Mouse (Mus musculus): ENCODE results near the gene Nup214.

Nup214 gene

DNA sequence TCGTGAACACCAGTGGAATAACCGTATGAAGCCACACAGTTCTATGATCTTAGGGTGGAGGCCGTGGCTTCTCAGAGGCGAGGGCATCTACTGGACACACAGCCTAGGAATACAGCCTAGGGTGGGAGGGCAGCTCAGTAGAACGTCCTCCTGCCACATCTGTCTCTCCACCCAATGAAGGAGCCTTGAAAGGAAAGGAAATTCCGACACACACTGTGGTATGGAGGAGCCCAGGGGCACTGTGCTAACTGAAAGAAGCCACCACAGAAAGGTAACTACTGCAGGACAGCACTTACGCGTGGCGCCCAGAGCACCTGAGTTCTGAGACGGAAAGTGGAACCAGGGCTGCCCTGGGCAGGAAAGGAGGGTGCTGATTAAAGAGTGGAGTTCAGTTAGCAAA, 96.5 kb downstream of the Nup214 start:
- WGBS = 97% methylated on average over 10 of the region's 10 CpGs

DNA sequence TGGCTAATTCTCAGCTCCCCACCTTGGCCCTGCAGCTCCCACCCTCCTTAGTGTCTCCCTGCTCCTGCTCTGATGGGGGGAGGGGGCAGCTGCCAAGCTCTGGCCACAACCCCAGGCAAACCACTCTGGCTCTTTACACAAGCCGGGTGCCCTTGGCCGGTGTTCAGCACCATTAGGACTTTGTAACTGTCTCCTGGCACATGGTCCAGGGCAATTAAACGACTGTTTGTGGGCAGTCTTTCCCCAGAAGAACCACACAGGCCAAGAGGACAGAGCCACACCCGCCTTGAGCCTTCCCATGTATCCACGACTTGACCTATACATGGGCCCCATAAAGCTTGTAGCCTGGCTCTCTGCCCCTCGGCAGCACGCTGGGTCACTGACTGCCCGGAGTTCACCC, 100.2 kb downstream of the Nup214 start:
- WGBS = 69% methylated on average over 8 of the region's 8 CpGs

- WGBS = 73% methylated on average over 7 of the region's 7 CpGs
Observed at GRCm38 (mm10) chr2:32075368-32075767, 101.1 kb downstream of the Nup214 start.

DNA sequence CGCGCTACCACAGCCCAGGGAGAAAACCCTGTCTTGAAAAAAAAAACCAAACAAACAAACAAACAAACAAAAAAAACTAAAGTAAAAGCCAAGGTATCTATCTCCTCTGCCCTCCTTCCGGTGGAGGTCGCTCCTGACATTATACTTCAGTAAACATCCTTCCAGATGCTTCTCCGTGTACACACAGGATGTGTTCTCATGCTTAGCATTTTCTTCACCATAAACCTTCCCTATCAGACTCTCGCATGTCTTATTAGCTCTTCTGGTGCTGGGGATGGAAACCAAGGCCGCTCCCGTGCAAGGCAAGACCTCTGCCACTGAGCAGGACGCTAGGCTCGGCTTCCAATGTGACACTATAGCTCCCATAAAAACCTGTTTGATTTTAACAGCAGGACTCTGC, 103.5 kb downstream of the Nup214 start:
- WGBS = 88% methylated on average over 10 of the region's 10 CpGs

GRCm38 (mm10) chr2:32078522-32078921, 104.3 kb downstream of the Nup214 start:
- WGBS = 64% methylated on average over 8 of the region's 8 CpGs

DNA sequence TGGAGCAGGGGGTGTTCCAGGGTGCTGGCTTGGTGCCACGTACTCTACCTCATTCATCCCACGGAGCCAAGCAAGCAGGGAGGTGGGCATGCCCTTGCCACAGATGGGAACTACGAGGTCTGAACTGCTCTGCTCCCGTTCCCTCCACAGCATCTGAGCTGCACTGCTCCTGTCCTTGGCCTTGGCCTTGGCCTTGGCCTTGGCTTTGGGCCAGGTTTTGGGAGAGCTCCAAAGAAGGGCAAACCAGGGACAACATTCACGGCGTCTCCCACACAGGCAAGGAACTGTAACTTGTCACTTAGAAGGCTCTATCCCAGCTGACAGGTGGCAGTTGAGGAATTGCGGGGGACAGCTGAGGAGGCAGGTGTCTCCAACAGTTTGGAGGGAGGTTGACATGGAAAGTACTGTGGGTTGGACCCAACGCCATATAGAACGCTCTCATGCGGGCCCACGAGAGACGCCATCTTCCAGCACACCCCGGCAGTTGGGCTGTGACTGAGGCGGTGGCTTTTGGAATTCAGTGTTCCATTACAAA, 105.0 kb downstream of the Nup214 start:
- 75% methylated on average over 14 of the region's 14 CpGs for WGBS

GRCm38 (mm10) chr2:32080681-32081080, 106.4 kb downstream of the Nup214 start:
- WGBS = 81% methylated on average over 3 of the region's 3 CpGs

DNA sequence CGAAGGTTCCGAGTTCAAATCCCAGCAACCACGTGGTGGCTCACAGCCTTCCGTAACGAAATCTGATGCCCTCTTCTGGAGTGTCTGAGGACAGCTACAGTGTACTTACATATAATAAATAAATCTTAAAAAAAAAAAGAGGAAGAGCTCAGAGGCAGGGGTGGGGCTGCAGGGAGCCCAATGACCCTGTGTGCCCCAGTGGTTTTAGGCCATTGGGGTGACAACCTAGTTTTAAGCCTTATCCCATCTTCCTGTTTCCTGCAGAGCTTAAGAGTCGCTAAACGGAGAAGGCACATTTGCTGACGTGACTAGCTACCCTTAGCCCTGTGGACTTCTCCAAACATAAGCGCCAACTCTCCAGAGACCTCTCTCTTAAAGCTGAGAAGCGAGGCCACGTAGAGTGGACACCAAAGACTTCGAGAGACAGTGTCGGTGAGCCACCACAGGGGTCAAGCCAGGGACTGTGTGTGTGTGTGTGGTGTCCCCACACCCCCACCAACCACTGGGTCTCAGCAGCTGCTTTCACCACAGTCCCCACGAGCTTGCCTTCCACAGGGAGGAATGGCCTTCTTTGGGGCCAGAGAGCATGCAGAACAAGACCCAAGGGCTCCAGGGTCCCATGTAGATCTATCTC, 107.2 kb downstream of the Nup214 start:
- 81% methylated on average over 14 of the region's 14 CpGs for WGBS

- 58% methylated on average over 2 of the region's 2 CpGs for WGBS
Observed at GRCm38 (mm10) chr2:32082229-32082628, 108.0 kb downstream of the Nup214 start.

DNA sequence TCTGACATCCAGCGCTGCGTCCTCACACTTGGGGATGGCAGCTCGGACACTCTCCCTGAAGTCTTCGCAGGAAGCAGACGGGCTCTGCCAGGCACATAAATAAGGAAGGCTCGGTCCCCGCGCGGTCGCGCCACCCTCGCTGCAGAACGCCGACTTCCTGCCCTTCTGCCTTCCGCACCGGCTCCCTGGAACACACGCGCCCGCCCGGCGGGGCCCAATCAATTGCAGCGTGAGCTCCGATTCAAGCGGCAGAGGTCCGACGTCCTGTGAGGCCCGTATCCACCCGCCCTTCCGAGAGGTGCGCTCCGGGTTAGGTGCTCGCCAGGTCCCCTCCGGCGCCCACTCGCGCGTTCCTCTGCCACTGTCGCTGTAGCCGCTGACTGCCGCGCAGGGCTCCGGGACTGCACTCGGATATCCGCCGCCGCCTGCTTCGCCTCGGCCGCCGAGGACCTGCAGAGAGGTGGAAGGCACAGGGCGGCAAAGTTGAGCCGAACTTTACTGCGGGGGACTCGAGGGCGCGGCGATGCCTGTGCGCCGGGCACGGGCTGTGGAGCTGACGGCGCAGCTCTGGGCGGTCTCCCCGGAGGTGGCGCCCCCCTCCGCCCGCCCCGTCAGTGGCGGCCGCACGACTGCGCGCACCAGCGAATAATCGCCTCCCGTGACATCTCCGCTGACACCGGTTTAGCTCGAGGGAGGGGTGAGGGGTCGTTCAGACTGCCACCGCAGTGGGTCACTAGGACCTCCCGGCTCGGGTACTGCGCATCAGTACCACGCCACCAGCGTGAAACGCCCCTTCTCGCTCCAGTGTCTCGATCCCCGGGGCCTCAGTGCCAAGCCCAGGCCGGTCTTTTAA, 109.1 kb downstream of the Nup214 start:
- WGBS = under 1% methylated on average over 90 of the region's 91 CpGs

GRCm38 (mm10) chr2:32084111-32084871, 110.1 kb downstream of the Nup214 start, which contains the start of gene Fam78a:
Gene Fam78a (minus strand): TSS chr2:32084857.
- under 1% methylated on average over 68 of the region's 68 CpGs for WGBS

DNA sequence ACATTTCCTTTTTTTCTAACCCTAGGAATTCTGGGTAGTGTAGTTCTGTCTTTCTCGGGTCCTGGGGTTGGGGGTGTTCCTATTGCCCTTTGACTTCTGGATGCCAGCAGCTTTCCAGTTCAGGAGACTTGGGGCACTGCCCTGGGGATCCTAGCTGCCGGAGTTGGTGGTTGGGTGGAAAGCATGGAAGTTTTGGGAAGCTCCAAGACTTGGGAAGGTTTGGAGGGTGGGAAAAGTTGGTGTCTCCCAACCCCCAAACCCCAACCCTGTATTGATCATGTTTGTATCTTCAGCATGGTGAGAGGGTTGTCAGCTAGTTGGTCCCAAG, 110.6 kb downstream of the Nup214 start:
- WGBS = 34% methylated on average over 2 of the region's 2 CpGs

- WGBS = 88% methylated on average over 2 of the region's 2 CpGs
Observed at GRCm38 (mm10) chr2:32085231-32085630, 111.0 kb downstream of the Nup214 start.

DNA sequence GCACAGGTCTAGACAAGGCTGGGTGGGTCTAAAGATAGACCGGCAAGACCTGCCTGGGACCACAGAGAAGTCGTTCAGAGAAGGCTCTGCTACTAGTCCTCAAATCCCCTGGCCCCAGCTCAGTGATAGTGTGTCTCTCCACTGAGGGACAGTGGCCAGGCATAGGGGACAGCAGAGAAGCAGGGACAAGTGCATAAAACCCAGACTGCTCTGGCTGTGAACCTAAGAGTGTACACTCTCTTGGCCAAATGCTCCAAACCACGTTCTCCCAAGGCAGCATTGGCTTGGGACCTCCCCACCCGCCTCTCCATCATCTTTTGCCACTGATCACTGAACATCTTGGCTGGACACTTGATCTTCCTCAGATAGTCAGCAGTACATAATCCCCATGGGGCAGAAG, 113.4 kb downstream of the Nup214 start:
- WGBS = 85% methylated on average over 4 of the region's 4 CpGs

GRCm38 (mm10) chr2:32088372-32088981, 114.2 kb downstream of the Nup214 start:
- 4% methylated on average over 35 of the region's 35 CpGs for WGBS

DNA sequence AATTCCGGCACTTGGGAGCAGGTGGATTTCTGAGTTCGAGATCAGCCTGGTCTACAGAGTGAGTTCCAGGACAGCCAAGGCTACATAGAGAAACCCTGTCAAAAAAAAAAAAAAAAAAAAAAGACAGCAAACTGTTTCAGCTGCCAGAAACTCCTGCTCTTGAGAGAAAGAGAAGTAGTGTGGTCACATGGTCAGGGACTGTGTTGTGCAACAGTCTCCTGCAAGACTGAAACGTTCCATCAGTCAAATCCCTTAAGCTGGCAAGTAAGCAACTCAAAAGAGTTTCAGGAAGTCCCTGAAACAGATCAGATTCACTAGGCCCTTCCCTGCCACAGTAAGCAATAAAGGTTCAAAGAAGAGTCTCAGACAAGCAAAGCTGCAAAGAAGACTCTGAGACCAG, 115.4 kb downstream of the Nup214 start:
- 74% methylated on average over 3 of the region's 3 CpGs for WGBS

GRCm38 (mm10) chr2:32090145-32090544, 115.9 kb downstream of the Nup214 start:
- WGBS = 80% methylated on average over 2 of the region's 2 CpGs

- WGBS = 77% methylated on average over 3 of the region's 3 CpGs
Observed at GRCm38 (mm10) chr2:32091956-32092355, 117.7 kb downstream of the Nup214 start.

- WGBS = 90% methylated on average over 7 of the region's 7 CpGs
Observed at GRCm38 (mm10) chr2:32094001-32094707, 119.9 kb downstream of the Nup214 start.

GRCm38 (mm10) chr2:32095351-32096121, 121.3 kb downstream of the Nup214 start, which contains the start of gene Plpp7:
Gene Plpp7 (plus strand): TSS chr2:32095528.
- 30% methylated on average over 22 of the region's 22 CpGs for WGBS

DNA sequence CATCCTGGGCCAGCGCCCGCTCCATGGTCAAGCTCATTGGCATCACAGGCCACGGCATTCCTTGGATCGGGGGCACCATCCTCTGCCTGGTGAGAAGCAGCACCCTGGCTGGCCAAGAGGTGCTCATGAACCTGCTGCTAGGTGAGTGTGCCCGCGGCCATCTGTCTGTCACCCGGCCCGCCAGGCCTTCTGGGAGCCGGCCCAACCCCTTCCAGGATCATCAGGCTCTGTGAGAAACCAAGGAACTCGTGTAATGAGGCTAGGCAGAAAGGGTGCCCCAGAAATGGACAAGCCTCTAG, 121.8 kb downstream of the Nup214 start:
- 62% methylated on average over 10 of the region's 10 CpGs for WGBS
